Mouse (Mus musculus) lung, postnatal 0 days (tissue): ENCODE measurements around the gene Fam204a.

ENCODE experiments used
- CTCF ChIP-seq: IDR thresholded peaks from 2 replicates; pipeline ENCODE4 v1.5.1; 2016; ENCODE audit warnings: antibody characterized with exemption, mild to moderate bottlenecking
- EP300 ChIP-seq: IDR thresholded peaks from 2 replicates; pipeline ENCODE4 v1.6.1; 2016; ENCODE audit warnings: antibody characterized with exemption, mild to moderate bottlenecking, control low read depth

DNA sequence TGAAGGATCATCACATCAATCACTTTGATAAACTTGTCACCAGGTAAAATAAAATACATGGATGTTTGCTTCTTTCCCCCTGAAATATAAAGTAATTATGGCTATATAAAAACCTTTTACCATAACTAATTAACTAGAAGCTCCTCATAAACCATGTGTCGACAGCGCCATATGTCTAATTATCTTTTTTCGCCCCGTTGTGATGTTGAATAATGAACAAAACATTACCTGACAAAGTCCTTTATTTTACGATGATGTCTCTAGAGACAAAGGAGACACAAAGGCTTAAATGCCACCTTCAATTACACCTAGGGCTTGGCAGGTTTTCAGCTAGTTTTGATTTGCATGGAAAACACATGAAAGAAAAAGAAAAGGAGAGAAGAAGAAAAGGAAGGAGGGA lies 34.2 kb upstream of the Fam204a start:
- TF ChIP-seq CTCF = no peak
- no peak for TF ChIP-seq EP300
